Comparison of ENCODE assay signal across 23 mouse cellular contexts in the genomic region with DNA sequence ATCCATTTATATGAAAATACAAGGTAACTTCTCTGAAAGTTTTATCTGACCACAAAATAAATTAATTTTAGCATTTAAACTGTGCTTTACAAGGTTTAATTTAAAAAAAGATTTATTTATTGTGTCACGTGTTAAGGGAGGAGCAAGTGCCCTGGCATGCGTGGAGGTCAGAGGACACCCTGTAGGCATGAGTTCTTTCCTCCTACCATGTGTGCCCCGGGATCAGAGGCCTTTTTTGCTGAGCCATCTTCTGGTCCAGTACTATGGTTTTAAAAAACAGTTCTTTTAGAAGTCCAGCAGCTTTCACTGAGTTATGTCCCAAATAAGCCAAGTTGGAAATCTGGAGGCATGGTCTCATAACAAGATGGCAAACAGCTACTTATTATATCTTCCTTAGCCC.
"Had no signal": no experiment of that assay in that cellular context is flagged by ENCODE, and none has a peak within 500 bp of the region (broad histone marks: within the 10 kb centered on the region; RNA-seq: fewer than 3 reads in every experiment).

No protein-coding gene starts in this region.

- H3K27me3 ChIP-seq: heart, embryonic 13.5 days; heart, embryonic 15.5 days; hindbrain, embryonic 12.5 days; limb, embryonic 13.5 days; limb, embryonic 15.5 days; liver, embryonic 13.5 days; liver, embryonic 15.5 days had no signal

- H3K9ac ChIP-seq: heart, embryonic 15.5 days; hindbrain, embryonic 12.5 days; hindbrain, embryonic 14.5 days; limb, embryonic 13.5 days; limb, embryonic 15.5 days; liver, embryonic 13.5 days; liver, embryonic 15.5 days had no signal

- DNase-seq: gastrocnemius, adult 2 months; gastrocnemius, postnatal 10 days; gastrocnemius, postnatal 25 days; heart, adult 18-20 months; heart, postnatal 14 days; heart, postnatal 4 days; kidney, adult 11 months; kidney, postnatal 10 days; layer of hippocampus, adult 9-11 months; layer of hippocampus, postnatal 36 days; left cerebral cortex, postnatal 4 days; liver, embryonic 13.5 days; lung, adult 18-20 months had no signal

- H3K27ac ChIP-seq: gastrocnemius, adult 2 months; heart, embryonic 13.5 days; heart, embryonic 15.5 days; hindbrain, embryonic 10.5 days; hindbrain, embryonic 12.5 days; hindbrain, embryonic 14.5 days; limb, embryonic 13.5 days; limb, embryonic 15.5 days; liver, embryonic 13.5 days; liver, embryonic 15.5 days had no signal

- H3K4me2 ChIP-seq: hindbrain, embryonic 12.5 days; hindbrain, embryonic 14.5 days; limb, embryonic 13.5 days; limb, embryonic 15.5 days; liver, embryonic 13.5 days; liver, embryonic 15.5 days had no signal

- ATAC-seq: hindbrain, embryonic 16.5 days; intestine, embryonic 16.5 days had no signal

- H3K4me3 ChIP-seq: gastrocnemius, adult 2 months; heart, embryonic 13.5 days; heart, embryonic 15.5 days; hindbrain, embryonic 10.5 days; hindbrain, embryonic 12.5 days; limb, embryonic 13.5 days; limb, embryonic 15.5 days; liver, embryonic 13.5 days; liver, embryonic 15.5 days had no signal

- H3K4me1 ChIP-seq: hindbrain, embryonic 12.5 days; limb, embryonic 15.5 days had no signal

- H3K9me3 ChIP-seq: heart, embryonic 13.5 days; heart, embryonic 15.5 days; hindbrain, embryonic 10.5 days; hindbrain, embryonic 12.5 days; limb, embryonic 13.5 days; limb, embryonic 15.5 days; liver, embryonic 13.5 days; liver, embryonic 15.5 days had no signal
